Mouse (Mus musculus) adrenal gland, adult 2 months (tissue): ENCODE results near the gene Ints1. TPM values are rescaled to one million over a fixed set of nuclear protein-coding genes. Genes with fewer than 3 reads are reported as not detected.
"Not testable (repeated sequence)": the region's sequence is repeated elsewhere in the genome, so short reads cannot be mapped to it uniquely, and the experiment has no call there.

ENCODE experiments used
- DNase-seq: peaks from one replicate; pipeline ENCODE4 v3.0.0; 2021
- polyA plus RNA-seq: library from polyadenylated mRNA; depleted of rRNA; stranded (reverse); fragments of >200 nt; gene quantifications from 2 replicates; pipeline ENCODE4 v1.2.3, GENCODE M21; 2012
- total RNA-seq, 2 experiments: library from RNA; stranded (reverse); gene quantifications; 2 replicates each; pipeline ENCODE4 v1.2.3; 2021

The Ints1 gene
- total and polyA plus RNA-seq, 3 experiments, result 50.6 to 91.0 (median 55.9) TPM

DNA sequence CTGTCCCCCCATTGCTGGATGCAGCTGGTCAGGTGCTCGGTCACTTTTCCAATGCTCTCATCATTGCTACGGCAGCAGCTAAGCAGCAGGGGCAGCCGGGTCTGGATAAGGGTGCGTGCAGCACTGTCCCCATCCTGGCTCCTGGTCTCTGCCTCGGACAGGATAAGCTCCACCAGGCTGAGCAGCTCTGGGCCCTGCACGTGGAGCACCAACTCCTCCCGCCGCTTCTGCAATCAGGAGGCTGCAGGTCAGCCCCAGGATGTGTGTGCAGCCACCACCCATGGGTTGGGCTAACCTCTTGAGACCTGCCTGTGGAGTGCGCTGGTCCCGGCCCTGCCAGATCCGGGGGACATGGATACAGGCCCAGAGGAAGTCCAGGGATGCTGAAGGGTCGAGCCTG, 19.3 kb downstream of the Ints1 start:
- DNase-seq, result no peak

DNA sequence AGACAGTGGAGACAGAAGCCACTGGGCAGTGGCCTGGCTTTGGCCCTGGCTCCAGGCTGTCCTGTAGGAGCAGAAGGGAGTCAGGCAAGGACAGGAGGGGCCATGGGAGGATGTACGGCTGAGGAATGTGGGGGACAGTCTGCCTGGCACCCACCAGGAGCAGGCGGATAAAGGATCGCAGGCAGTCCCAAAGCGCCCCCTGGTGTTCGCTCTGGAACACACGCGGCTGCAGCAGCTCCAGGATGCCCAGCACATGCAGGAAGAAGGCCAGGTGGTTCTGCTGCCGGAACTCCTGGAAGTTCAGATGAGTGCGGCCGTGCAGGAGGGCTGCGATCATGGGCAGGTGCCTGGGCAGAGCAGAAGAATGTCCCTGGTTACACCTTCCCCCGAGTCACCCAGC, 20.7 kb downstream of the Ints1 start:
- peak; percentile 39 for DNase-seq

DNA sequence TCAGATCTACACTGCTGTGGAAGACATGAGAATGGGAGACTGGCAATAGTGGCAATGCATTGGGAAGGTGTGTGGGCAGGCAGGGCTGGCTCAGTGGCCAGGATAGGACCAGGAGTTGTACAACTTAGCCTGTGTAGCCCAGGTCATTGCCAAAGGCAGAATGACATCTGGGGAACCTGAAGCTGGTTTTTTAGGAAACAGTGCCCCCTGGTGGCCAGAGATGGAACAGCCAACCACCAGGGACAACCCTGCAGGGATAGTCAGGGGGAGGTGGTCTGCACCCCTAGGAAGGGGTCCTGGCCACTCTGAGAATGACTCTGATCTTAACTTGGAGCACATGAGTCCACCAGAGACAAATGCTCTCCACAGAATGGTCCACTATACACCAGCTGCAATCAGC, 24.9 kb downstream of the Ints1 start:
- peak; percentile 64 for DNase-seq

DNA sequence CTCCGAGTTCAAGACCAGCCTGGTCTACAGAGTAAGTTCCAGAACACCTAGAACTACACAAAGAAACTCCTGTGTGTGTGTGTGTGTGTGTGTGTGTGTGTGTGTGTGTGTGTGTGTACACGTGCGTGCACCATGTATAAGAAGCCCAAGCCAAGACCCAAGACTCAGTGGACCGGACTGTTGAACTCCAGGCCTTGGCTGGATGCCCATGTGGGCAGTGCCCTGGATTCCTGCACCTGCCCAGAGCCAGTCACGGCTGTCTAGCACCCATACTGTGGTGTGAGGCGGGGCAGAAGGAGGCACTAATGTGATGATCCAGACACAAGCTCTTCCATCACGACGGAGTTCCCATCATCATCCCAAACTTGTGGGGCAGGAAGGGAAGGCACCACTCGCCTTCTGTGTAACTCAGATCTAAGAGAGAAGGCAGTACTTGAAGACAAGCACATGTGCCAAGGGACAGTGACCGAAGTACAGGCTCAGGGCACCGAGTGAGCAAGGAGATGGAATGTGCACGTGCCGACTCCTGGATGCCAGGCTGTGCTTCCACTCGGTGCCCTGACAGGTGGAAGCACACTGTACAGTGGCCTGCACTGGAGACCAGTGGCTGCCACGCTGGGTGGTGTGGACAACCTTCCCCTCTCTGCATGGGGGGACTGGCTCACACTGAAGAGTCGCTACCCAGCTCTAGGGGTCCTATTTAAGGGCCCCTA, 25.9 kb downstream of the Ints1 start:
- DNase-seq, result no peak

DNA sequence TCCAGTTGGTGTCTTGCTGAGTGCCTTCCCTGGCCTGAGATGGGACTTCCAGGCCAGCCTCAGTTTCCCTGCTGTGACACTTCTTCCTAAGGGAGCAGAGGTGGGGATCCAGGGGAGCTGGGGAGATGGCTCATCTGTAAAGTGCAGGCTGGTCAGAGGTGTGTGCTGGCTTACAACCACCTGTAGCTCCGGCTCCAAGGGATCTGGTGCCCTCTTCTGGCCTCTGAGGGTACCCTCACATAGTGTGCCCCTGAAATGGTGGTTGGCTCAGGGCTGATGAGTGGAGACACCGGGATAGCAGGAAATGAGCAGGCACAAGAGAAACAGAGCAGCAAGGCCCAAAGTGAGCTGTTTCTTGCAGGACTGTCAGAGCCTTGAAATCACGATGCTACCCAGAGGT, 29.7 kb downstream of the Ints1 start:
- DNase-seq, result peak; percentile 77

DNA sequence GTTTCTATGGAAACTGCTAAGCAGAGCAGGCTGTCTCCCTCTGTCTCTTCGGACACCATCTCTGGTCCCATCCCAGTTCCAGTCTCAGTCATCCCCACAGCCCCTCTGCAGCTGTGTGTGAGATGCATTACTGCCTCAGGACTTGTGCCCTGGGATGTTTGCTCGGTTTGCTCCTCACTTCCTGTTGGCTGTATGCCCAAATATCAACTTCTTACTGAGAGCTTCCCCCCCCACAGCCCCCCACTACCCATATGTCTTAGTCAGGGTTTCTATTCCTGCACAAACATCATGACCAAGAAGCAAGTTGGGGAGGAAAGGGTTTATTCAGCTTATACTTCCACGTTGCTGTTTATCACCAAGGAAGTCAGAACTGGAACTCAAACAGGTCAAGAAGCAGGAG, 32.8 kb downstream of the Ints1 start:
- not testable (repeated sequence) for DNase-seq

DNA sequence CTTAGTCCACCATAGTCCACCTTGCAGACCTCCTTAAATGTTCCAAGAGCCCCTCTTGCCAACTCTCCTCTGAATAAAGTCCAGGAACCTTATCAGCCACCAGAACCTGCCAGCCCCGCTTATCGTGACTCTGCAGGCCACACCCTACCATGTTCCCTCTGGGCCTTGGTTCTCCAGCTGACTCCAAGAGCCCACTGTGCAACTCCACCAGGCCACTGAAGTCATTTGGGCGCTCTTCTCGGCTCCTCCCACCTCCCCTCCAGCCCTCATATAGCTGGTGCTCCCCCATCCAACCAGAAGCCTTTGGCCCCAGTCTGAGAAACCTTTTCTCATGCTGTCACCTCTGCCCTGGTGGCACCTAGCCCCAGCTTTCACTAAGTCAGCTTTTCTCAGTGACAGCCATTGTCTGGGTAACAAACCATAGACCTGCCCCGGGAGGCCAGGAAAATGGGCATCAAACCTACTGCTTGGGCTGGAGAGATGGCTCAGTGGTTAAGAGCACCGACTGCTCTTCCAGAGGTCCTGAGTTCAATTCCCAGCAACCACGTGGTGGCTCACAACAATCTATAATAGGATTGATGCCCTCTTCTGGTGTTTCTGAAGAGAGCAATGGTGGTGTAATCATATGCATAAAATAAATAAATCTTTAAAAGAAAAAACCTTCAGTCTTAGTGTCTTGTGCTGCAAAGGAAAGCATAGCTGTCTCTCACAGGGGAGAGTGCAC, 36.7 kb downstream of the Ints1 start:
- DNase-seq, result no peak

DNA sequence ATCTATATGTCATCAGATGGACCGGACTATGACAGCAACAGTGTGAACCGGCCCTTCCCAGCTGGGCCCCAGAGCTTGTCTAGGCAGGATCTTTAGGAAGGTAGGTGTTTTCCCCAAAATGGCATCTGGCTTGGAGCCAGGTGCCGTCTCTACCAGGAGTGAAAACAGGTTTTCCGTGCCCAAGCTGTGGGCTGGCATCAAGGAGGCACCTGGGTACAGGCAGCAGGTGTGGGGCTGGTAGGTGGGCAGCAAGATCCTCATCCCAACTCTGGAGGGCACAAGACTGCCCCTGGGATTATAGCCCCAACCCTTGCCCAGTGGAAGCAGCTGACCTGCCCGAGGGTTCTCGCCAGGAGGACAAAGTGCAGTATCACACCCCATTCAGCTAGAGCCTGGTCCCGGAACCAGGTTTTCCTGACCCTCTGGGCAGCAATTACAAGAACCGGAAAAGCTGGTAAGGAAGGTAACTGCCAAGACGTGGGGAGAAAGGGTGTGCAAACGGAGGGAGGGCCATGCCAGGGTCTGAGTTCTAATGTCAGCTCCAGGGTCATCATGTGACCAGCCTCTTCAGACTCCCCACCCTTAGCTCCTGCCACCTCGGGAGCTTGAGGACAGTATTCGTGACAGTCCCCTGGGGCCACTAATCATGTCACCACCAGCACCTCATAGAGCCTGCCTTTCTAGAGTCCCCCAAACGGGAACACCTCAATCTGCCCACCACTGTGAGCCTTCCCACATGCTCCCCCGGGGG, 37.5 kb downstream of the Ints1 start:
- DNase-seq, result no peak

DNA sequence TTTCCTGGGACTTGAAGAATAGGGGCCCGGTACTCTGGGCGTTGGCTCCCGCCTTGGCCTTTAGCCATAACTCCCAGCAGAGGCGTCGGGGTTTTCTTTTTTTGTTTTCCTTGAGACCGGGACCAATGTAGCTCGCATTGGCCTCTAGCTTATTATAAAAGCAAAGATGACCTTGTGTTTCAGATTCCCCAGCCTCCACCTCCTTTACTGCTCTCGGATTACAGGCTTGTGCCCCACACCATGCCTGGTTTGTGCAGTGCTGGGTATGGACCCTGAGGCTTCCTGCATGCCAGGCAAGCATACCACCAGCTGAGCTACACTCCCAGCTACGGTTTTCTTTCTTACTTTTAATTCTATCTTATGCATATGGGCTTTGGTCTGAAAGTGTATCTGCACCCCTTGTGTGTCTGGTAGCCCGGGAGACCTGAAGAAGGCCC, 39.0 kb downstream of the Ints1 start:
- DNase-seq, result no peak

DNA sequence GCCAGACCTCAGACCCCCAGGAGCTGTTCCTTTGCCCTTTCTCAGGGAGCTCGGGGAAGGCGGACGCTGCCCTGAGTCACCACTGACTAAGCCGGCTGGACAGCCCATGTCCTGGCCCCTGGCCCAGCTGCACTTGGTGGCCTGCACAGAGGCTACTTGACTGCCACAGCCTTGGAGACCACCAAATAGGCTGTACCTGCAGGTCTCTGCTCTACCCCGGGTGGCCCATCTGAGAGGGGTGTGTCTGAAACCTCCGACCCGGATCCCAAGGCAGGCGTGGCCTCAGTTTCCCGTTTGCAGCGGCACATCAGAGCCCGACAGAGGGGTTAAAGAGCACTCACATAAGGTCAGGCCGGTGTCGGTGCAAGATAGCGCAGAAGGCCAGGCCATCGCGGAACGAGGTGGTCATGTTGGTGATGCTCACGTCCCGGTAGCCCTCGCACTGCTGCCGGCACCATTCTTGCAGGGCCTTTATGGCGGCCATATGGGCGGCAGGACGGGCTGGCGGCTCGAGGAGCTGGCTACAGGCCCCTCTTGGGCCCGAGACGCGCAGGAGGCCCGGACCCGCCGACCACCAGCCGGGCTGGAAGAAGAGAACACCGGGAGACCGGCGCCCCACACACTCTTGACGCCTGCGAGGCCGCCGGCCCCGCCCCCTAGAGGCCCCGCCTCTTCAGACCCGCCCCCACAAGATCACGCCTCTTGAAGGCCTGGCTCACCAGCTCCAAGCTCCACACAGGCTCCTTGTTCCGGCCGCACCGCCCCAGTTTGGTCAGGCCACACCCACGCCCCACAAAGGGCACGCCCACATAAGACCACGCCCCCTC, 39.6 kb downstream of the Ints1 start, which contains the start of gene Micall2:
TSS of gene Micall2 (minus strand) at position 660 of the 827 bp plus-strand sequence.
- peak; percentile 98 for DNase-seq

DNA sequence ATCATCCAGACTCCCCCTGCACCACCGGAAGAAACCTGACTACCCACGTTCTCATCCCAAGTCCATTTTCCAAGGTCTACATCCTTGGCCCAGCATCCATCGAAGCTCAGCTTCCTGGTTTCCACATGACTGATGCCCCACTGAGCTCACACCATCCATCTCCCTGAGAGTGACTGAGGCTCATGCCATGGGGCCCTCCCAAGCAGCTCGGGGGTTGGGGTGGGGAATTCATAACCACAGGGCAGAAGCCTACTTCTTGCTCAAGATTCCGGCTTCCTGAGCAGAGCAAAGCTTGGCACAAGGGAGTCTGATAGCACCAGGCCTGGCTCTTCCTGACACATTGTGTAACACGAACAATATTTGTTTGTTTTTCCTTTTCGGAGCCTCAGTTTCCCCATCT, 40.7 kb downstream of the Ints1 start:
- no peak for DNase-seq

DNA sequence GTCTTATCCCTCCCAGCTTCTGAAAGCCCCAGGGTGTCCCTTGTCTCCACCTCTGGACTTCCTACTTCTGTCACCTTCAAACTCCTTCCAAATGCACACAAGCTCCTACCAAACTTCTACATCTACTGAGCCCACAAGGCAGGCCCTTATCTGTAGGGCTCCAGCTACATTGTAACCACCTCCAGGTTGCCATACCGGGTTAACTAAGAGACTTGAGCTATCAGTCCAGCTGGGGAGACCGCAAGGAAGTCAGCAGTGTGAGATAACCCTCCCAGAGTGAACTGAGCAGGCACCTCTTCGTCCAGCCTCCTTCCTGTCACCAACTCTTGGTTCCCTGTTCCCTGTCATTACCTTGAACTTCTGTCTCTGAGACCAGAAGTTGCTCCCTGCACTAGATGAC, 41.5 kb downstream of the Ints1 start:
- no peak for DNase-seq

DNA sequence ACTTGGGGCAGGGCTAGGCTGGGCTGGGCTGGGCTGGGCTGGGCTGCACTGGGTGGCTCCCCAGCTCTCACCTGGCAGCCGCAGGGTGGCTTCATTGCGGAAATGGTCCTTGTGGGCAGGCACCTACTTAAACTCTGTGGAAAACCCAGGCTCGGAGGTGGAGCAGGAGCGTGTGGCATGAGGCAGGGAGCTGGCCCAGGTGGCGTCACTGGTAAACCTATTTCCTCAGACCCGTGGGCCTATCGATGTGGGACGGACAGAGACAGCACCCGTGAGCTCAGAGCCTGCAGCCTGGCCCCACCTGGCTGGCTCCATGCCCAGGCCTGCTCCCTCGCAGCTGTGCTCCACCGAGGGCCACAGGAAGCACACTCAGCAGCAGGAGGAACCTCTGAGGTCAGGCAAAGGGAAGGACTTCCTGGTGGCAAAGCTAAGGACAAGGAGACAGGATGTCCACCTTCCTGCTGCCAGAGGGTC, 42.8 kb downstream of the Ints1 start:
- peak; percentile 69 for DNase-seq

DNA sequence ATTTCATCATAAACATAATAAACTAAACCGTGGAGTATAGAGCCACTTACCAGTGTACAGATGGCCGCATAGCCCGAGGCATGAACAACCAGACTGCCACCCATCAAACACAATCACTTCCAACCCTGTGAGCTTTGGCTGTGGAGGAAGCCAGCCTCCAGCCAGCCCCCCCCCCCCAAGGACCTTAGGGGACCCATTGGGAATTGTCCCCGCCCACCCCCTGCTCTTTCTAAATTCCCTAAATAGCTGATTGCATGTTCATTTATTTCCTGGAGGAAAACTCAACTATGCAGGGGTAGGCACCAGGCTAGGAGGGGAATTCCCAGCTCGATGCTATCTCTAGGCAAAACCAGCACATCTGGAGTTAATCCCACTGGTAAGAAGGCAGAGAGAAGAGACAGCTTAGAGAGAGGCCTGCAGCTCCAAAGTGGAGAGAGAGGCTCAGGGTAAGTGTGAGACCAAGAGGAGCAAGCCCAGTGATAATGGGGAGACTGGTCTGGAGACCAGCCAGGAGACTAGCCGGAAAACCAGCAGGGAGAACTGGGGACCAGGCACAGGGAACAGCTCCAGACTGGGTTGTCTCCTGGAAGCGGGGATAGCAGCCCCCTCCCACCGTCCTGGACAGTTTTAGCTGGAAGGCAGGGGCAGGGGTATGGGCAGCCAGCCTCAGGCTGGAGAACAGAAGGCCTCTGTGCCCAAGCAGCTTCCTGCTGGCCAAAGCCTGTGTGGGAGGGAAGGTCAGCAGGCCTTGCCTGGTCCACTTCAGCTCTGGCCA, 44.6 kb downstream of the Ints1 start:
- DNase-seq, result no peak

DNA sequence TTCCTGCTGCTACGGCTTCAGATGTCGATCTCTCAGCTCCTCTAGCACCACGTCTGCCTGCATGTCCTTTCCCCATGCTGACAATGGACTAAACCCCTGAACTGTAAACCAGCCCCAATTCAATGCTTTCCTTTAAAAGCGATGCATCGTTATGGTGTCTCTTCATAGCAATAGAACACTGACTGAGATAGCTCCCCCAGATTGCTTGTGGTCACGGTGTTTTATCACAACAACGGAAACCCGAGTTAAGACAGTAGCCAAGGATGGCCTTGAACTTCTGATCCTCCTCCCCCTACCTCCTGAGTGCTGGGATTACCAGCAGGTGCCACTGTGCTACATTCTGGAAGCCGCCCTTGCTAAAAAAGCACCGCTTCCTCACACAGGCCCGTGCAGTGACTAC, 48.2 kb downstream of the Ints1 start:
- no peak for DNase-seq

DNA sequence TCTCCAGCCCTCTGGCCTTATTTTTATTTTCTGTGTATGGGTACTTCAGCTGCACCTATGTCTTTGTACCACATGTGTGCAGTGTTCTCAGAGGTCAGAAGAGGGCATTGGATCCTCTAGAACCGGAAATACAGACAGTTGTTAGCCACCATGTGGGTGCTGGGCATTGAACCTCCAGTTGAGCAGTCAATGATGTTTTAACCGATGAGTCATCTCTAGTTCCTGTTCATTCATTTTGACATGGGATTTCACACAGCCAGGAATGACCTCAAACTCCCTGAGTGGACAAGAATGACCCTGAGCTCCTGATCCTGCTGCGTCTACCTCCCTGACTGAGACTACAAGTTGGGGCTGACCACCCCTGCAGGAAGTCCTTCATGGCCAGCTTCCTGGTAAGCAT, 49.3 kb downstream of the Ints1 start:
- peak; percentile 47 for DNase-seq

DNA sequence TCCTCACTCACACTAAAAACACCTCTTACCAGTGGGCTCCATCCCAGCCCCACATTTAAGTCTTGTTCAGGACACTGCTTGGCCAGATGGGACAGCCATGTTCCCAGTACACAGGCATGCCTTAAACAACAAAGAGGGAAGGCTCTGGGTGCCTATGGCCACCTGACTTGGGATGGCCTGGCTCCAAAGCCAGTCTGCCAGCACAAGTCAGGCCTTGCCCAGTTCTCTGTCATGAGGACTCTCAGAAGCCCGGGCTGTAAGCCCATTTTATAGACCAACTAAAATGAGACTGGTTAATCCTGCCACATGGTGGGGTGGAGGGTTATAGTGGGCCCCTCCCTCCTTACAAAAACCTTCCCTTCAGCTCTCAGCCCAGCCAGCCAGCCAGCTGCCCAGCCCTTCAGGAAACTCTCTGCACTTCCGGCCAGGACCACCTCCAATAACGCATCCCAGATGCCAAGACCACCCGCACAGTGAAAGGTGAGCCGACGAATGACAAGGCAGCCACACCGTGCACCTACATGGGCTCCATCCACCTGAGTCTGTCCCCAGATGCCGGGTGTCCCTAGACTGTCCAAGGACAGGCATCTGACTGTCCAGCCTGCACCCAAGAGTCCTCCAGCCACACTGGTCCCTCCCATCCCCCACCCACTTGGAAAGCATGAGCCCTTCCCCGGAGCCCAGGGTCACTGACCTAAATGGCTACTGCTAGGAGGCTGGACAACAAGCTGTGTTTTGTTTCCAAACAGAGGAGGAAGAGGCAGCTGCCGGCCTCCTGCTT, 50.9 kb downstream of the Ints1 start:
- DNase-seq, result peak; percentile 45

DNA sequence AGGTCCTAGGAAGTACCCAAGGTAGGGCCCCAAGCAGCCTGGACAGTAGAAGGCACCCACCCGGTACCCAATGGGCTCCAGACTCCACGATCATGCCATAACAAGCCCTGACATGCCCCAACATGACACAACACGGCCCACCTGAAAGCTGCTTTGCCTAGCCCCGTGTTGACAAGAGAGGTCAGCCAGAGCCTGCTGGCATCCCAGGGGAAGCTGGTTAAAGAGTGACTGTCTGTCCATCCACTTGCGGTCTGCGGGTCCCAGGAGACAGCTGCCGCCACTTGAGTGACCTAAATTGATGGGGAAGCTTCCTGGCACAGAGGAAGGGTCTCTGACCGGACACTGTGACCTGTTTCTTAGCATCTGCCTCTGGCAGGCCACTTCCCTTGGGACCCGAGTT, 52.4 kb downstream of the Ints1 start:
- no peak for DNase-seq

DNA sequence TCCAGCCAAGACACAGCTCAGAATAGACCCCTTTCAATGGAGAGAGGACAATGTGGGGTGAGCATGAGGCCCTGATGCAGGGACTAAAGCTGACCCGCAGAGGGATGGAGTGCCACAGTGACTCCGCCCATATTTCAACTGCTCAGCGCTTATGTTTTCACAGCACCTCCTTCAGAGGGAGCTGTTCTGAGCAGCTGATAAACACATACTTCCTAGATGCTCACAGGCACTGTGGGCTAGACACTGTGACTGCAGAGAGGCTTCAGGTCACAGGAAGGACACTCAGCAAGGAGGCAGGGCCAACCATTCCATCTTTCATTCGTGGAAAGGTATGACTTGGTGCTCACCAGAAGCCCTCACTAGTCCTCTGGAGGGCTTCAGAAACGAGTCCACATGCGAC, 52.8 kb downstream of the Ints1 start:
- no peak for DNase-seq

DNA sequence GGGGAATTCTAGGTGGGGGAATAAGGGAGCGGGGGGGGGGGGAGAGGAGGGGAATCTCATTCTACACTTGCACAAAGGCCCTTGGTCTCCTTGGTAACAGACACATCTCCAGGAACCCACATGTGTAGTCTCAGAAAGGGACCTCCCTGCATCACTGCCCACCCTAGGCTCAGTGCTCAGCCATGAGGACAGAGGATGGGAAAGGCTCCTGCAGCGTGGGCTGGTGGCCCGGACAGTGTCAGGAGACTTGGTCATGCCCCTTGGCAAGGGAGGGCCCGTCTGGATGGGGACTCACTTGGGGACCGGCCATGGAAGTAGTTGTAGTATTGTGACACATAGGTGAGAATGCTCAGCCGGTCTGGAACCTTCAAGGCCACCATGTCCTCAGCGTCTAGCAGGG, 56.5 kb downstream of the Ints1 start:
- DNase-seq, result no peak
